ENCODE assay signal across 16 mouse cellular contexts in genomic region chr11:83116597-83117227, GRCm38 (mm10). TPM values are rescaled to one million over a fixed set of nuclear protein-coding genes. Genes with fewer than 3 reads are reported as not detected.
A peak's percentile ranks its signal among the peaks of the same experiment; 100 is the strongest.
DNase-seq lines count a peak whose midpoint lies in the region; ATAC-seq and TF ChIP-seq lines count a peak whose summit lies in the region.
"Had no signal": no experiment of that assay in that cellular context is flagged by ENCODE, and none has a peak within 500 bp of the region (broad histone marks: within the 10 kb centered on the region; RNA-seq: fewer than 3 reads in every experiment).

Gene Slfn1 (plus strand): TSS chr11:83116849.

- ATAC-seq in hematopoietic stem cell, adult 5-6 weeks (replicated peaks in 1 of 2; ENCODE audit: insufficient read depth in 1 of 2, low FRiP score in 2 of 2, low TSS enrichment in 1 of 2, low read depth in 1 of 2, poor library complexity in 2 of 2, severe bottlenecking in 2 of 2), result no peak
- no peak for ATAC-seq in heart, embryonic 11.5 days (replicated peaks; ENCODE audit: insufficient number of reproducible peaks, low FRiP score, low TSS enrichment)

- H3K9me3 ChIP-seq in heart, embryonic 11.5 days (replicated peaks; ENCODE audit: control insufficient read depth, low read length), result no peaks in the 10 kb centered on the region
- H3K9me3 ChIP-seq: midbrain, embryonic 12.5 days; neural tube, embryonic 12.5 days had no signal

- TF ChIP-seq POLR2A in kidney, adult 2 months (IDR thresholded peaks at IDR 0.05; ENCODE audit: low read depth, low read length), result no peak
- TF ChIP-seq POLR2A in small intestine, adult 2 months (IDR thresholded peaks at IDR 0.05; ENCODE audit: low read depth, low read length), result no peak

- no peak within 1 kb of the TSS for H3K4me2 ChIP-seq in heart, embryonic 11.5 days
- H3K4me2 ChIP-seq: midbrain, embryonic 12.5 days; neural tube, embryonic 12.5 days had no signal

- H3K4me1 ChIP-seq in kidney, adult 2 months (ENCODE audit: control insufficient read depth, insufficient read depth, low read length), result no peaks in the 10 kb centered on the region
- peaks cover 2% of the 10 kb centered on the region; the same call in 1 of the 2 replicates for H3K4me1 ChIP-seq in small intestine, adult 2 months (ENCODE audit: control insufficient read depth, insufficient read depth, insufficient read length, low read length)
- H3K4me1 ChIP-seq in heart, embryonic 11.5 days (ENCODE audit: control insufficient read depth, insufficient read depth, low read length), result no peaks in the 10 kb centered on the region
- H3K4me1 ChIP-seq: midbrain, embryonic 12.5 days; neural tube, embryonic 12.5 days had no signal

- H3K36me3 ChIP-seq in kidney, adult 2 months (ENCODE audit: control insufficient read depth, insufficient read depth, low read length), result no peaks in the 10 kb centered on the region
- no peaks in the 10 kb centered on the region for H3K36me3 ChIP-seq in small intestine, adult 2 months (ENCODE audit: control insufficient read depth, insufficient read depth, low read length)
- no peaks in the 10 kb centered on the region for H3K36me3 ChIP-seq in heart, embryonic 11.5 days (ENCODE audit: control insufficient read depth, insufficient read depth, low read length)
- H3K36me3 ChIP-seq: midbrain, embryonic 12.5 days; neural tube, embryonic 12.5 days had no signal

- H3K27ac ChIP-seq in kidney, adult 2 months (ENCODE audit: insufficient read depth, low read depth, low read length), result no peak within 1 kb of the TSS
- no peak within 1 kb of the TSS for H3K27ac ChIP-seq in small intestine, adult 2 months (ENCODE audit: insufficient read depth, low read depth, low read length)
- H3K27ac ChIP-seq in heart, embryonic 11.5 days (ENCODE audit: low read depth, low read length), result no peak within 1 kb of the TSS
- H3K27ac ChIP-seq: liver, embryonic 14.5 days; midbrain, embryonic 12.5 days; neural tube, embryonic 12.5 days had no signal

- 83% methylated on average over 13 of the region's 13 CpGs for WGBS in kidney, adult 2 months
- 81% methylated on average over 13 of the region's 13 CpGs for WGBS in small intestine, adult 2 months
- WGBS in heart, embryonic 11.5 days (ENCODE audit: insufficient replicate concordance), result 79% methylated on average over 13 of the region's 13 CpGs

- no peak for TF ChIP-seq CTCF in kidney, adult 2 months (conservative IDR thresholded peaks at IDR 0.05; ENCODE audit: insufficient read depth, insufficient read length, low read depth, low read length)
- TF ChIP-seq CTCF in small intestine, adult 2 months (IDR thresholded peaks at IDR 0.05; ENCODE audit: extremely low read depth, insufficient read length, insufficient replicate concordance, low read depth, low read length), result no peak

- no peak for DNase-seq in kidney, adult 2 months
- no peak for DNase-seq in kidney, adult 11 months
- peak; percentile 67 for DNase-seq in CD4-positive, CD25-positive, alpha-beta regulatory T cell, adult 2 months (ENCODE audit: low read depth, low spot score)
- DNase-seq in heart, adult 9 months (ENCODE audit: low spot score in 2 of 2), result no peak
- no peak for DNase-seq in cerebellum, postnatal 25 days
- DNase-seq: cerebellum, adult 18-20 months; heart, postnatal 36 days; retina, postnatal 1 day had no signal

- H3K9ac ChIP-seq in heart, embryonic 11.5 days (ENCODE audit: low read depth, low read length), result no peak within 1 kb of the TSS
- H3K9ac ChIP-seq: liver, embryonic 14.5 days; midbrain, embryonic 12.5 days; neural tube, embryonic 12.5 days had no signal

- peak within 1 kb of the TSS; percentile 11; the same call in 1 of the 2 replicates for H3K4me3 ChIP-seq in kidney, adult 2 months (ENCODE audit: insufficient read depth, low read depth, low read length)
- peak within 1 kb of the TSS; percentile 37 for H3K4me3 ChIP-seq in small intestine, adult 2 months (ENCODE audit: low read depth, low read length)
- H3K4me3 ChIP-seq in heart, embryonic 11.5 days (ENCODE audit: low read depth, low read length), result no peak within 1 kb of the TSS
- H3K4me3 ChIP-seq: midbrain, embryonic 12.5 days; neural tube, embryonic 12.5 days had no signal

- no peaks in the 10 kb centered on the region for H3K27me3 ChIP-seq in kidney, adult 2 months (replicated peaks; ENCODE audit: control insufficient read depth, insufficient read depth, low read length)
- H3K27me3 ChIP-seq in small intestine, adult 2 months (ENCODE audit: control insufficient read depth, insufficient read depth, low read length), result no peaks in the 10 kb centered on the region
- no peaks in the 10 kb centered on the region for H3K27me3 ChIP-seq in heart, embryonic 11.5 days (ENCODE audit: control insufficient read depth, insufficient read depth, low read length)
- H3K27me3 ChIP-seq: midbrain, embryonic 12.5 days; neural tube, embryonic 12.5 days had no signal

RNA-seq across cellular contexts. Expression of gene Slfn1, which starts in this region (rescaled TPM):
- polyA plus RNA-seq in kidney, adult 2 months (2012; rRNA removed), result 0.29 and 2.6 TPM in 2 replicates
- 13.5 and 24.0 TPM in 2 replicates for total RNA-seq in hematopoietic stem cell, adult 5-6 weeks (2017)
- 0.18 and 0.81 TPM in 2 replicates for polyA plus RNA-seq in small intestine, adult 2 months (2012; rRNA removed)
- polyA plus RNA-seq in heart, embryonic 11.5 days (2014; fragmentation: Nextera tagmentation; extraction: Ambion mirVana), result not detected in 2 replicates
- total RNA-seq: MEL had no signal
- polyA plus RNA-seq: intestine, embryonic 14.5 days; midbrain, embryonic 12.5 days; neural tube, embryonic 12.5 days had no signal
